Mouse (Mus musculus): ENCODE results near the gene Abhd2. TPM values are rescaled to one million over a fixed set of nuclear protein-coding genes. Genes with fewer than 3 reads are reported as not detected.

Gene Abhd2
- 1,000 to 10,000 TPM; 1,164 to 1,465 TPM for total RNA-seq (2021)
- polyA plus RNA-seq (2012; rRNA removed) = 187 and 262 TPM in 2 replicates
- long read RNA-seq, full-length matches to known transcripts = 69 of 114 reads
- long read RNA-seq, partial matches to known transcripts = 13 of 114 reads
- long read RNA-seq, other reads (novel, unspliced or antisense) = 32 of 114 reads

GRCm38 (mm10) chr7:79272789-79273718 lies at the start of gene Abhd2:
Gene Abhd2, plus strand, starts transcription at chr7:79273199.
- DNase-seq = peak; percentile 100

GRCm38 (mm10) chr7:79225477-79225876 lies 47.5 kb upstream of the Abhd2 start:
- DNase-seq = no peak

DNA sequence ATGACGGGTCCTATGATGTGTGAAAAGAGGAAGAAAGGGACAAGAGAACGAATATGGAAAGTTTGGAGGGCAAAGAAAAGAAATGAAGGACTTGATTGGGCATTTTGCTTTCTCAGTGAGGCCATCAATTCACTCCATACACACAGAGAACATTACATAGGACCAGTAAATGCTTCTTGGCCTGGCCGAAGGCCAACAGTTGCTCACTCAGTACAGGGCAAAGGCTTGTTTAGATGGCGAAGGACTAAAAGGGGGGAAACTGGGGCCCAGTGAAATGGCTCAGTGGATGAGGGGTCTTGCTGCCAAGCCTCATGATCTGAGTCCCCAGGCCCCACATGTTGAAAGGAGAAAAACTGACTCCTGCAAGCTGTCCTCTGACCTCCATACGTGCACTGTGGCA lies 46.8 kb upstream of the Abhd2 start:
- DNase-seq = no peak

DNA sequence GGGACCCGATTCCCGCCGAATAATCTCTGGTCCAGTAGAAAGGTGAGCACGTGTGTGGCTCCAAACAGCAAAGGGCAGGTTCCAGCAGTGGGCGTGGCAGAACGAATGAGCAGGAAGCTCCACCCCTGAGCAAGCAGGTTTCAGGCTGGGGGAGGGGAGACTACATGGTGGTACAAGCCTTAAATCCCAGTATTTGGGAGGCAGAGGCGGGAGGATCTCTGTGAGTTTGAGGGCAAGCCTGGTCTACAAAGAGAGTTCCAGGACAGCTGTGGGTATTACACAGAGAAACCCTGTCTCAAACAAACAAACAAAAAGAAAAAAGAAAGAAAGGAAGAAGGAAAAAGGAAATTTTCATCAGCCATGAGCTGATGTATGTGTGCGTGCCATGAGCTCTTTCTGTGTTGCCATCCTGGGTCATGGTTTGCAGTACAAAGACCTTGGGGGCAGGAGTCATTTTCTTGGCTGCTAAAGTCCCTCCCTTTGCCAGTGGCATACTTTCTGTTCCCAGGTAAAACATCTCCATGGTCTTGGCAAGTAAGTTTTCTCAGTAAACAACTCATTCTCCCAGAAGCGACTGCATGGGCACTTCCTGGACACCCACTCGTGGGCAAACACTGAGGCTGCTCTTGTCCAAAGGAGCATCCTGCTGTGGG lies 46.0 kb upstream of the Abhd2 start:
- DNase-seq = no peak

- DNase-seq = peak; percentile 84
Observed at GRCm38 (mm10) chr7:79228471-79228870, 44.5 kb upstream of the Abhd2 start.

DNA sequence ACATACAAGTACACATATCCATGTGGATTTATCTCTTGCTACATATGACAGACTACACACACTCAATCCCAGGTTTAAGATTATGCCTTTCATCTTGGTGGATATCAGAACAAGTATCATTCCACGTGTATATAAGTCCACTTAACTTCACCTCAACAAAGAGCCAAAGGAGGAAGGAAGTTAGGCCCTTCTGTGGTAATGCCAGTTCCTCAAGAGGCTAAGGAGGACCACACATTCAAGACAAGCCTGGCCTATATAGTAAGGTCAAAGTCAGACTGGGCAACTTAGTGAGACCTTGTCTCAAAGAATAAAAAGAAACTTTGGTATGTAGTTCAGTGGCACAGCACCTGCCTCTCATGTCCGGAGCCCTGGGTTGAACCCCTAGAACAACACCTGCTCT lies 41.4 kb upstream of the Abhd2 start:
- DNase-seq = no peak

DNA sequence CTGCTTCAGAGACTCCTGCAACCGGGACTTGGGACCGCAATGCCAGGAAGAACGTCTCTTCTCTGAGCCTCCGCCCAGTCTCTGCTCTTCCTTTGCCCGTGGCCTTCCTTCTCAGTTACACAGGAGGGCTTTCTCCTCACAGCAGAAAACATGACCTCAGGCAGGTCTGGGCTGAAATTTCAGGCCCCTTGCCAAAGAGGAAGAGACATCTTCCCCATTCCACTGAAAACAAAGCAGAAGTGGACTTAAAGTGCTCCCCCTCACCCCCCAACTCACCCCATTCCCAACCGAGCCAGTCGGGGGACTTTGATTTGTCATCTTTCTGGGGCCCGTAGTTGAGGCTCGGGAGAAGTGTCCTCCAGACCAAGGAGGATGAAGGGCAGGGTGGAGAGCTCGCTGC lies 41.0 kb upstream of the Abhd2 start:
- no peak for DNase-seq

- no peak for DNase-seq
Observed at GRCm38 (mm10) chr7:79238741-79239140, 34.3 kb upstream of the Abhd2 start.

GRCm38 (mm10) chr7:79241931-79242625 lies 30.9 kb upstream of the Abhd2 start:
- no peak for DNase-seq

GRCm38 (mm10) chr7:79243236-79243635 lies 29.8 kb upstream of the Abhd2 start:
- no peak for DNase-seq

DNA sequence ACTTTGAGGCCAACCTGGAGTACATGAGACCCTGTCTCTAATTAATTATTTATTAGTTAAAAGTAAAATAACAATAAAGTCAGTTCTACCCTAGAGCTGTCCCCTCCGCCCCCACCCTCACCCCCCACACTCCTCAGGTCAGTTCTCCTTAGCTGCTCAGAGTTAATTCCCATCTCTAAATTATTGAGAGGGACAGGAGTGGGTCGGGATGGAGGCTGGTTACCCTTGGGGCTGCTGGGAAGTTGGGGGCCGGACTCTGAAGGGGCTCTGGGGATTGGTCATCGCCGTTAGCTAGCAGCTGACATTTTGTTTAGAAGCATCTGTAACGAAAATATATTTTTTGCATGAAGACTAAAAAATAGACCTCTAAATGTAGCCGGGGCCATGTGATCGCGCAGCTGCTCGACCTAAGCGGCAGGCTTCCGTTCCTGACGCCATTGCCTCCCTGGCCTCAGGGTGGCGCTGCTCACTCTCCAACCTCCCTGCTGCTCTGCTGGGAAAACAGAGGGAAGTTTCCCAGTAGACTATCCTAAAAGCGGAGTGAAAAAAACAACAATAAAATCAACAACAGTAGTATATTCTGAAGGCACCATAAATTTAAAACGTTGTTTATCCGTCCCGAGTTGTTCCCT lies 26.8 kb upstream of the Abhd2 start:
- DNase-seq = peak; percentile 81

DNA sequence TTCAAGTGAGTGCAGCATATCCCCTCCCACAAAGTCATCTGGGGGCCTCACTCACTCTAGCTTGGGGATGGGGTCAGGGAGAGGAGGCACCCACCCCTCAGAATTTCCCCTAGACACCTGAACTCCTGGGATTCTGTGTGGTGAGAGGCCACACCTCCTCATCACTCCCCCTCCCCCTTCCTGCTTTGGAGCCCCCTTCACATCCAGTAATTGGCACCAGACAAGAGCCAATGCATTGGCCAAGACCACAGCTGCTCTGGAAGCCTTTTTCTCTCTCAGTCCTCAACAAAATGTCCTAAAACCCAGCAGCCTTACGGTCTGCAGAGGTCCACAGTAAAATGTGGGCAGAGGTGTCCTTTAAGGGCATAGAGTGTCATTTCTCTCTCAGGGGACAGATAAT lies 25.6 kb upstream of the Abhd2 start:
- no peak for DNase-seq

- peak; percentile 74 for DNase-seq
Observed at GRCm38 (mm10) chr7:79247881-79248389, 25.1 kb upstream of the Abhd2 start.

DNA sequence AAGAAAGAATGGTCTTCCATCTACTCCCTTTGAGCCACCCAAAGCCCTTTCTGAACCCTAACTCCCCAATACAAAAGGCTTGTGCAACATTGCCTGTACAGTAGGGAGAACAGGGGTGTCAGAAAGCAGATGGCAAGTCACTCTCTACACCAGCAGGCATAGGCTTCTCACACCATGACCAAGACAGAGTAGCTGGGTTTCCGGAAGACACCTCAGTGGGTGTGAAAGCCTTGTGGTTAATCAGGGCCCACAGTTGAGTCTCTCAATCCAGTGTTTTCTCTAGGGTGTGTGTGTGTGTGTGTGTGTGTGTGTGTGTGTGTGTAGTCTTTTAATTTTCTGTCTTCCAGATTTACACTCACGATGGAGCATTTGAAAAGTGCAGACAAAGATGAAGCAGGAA lies 23.4 kb upstream of the Abhd2 start:
- no peak for DNase-seq

DNA sequence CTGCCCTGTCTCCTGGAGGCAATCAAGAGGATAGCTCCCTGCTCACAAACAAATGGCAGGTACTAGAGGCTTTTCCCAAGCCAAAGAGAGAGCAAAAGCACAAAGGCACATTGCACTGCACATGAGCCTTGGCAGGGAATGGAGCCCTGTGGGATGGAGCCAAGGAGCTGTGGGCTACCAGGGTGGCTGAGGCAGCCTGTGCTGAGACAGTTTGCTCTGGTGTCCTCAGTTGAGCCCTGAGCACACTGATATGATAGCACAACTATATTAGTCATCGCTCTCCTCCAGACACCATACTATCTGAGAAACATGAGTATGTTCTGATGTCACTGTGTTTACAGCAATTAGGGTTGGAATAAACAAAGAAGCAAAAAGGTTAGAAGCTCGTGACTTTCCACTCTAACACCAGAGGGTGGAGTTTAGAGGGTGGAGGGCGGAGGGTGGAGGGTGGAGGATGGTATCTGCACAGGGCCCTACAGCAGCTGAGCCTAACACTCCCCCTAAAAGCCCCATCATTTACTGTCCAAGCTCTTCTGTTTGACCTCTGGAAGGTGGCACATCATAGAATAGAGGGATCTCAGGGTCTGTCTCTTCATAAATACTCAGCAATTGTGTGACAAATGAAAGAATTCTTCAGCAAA lies 18.6 kb upstream of the Abhd2 start:
- DNase-seq = peak; percentile 64

GRCm38 (mm10) chr7:79255350-79255749 lies 17.6 kb upstream of the Abhd2 start:
- DNase-seq = no peak

DNA sequence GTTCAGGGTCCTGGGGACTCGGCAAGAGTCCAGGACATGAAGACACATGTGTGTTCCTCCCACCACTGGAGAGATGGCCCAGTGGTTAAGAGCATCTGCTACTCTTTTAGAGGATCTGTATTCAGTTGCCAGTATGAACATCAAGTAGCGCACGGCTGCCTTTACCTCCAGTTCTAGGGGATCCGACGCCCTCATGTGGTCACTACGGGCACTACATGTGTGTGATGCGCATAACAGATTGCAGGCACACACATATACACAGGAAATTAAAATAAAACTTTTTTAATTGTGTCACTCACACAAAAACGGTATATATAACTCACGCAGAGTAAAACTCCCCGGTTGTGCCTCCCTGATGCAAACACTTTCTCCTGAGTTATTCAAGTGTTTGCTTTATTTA lies 17.2 kb upstream of the Abhd2 start:
- DNase-seq = no peak

GRCm38 (mm10) chr7:79256716-79257115 lies 16.3 kb upstream of the Abhd2 start:
- no peak for DNase-seq

DNA sequence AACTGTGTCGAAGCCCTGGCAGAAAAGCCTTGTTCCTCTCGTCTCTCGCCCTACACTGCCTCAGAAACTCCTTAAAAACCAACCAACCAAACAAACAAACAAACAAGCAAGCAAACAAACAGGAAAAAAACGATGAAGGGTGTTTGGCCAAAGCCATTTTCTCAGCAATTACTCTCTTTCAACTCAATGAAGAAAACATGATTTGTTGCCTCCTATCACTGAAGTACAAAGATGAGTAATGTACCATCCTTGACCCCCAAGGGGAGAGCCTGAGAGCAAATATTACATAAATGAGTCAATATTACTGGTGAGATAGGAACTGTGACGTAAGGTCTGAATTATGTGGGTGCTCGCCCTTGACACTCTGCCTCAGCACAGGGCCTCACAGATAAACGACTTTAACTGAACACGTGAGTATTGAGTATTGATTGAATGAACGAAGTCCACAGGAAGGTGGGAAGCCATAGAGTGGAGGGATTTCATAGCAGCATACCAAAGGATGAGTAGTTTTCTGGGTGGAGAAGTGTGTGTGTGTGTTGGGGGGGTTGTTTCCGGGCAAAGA lies 13.9 kb upstream of the Abhd2 start:
- peak; percentile 83 for DNase-seq

GRCm38 (mm10) chr7:79262478-79262877 lies 10.5 kb upstream of the Abhd2 start:
- DNase-seq = peak; percentile 69

DNA sequence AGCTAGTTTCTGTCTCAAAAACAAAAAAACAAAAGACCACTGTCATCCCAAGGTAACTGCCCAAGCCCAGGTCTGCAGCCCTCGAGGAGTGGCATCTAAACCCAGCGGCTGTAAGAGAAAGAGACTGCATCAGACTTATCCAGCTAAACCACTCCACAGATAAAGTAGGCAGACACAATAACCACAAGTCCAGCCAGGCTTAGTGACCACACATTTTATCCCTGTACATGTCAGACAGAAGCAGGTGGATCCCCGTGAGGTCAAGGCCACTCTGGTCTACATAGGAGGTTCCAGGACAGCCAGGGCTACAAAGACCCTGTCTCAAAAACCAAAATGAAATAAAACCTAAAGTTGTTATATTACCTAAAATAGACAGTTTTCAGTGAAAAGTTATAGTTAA lies 9.2 kb upstream of the Abhd2 start:
- no peak for DNase-seq

Measured in adrenal gland, adult 2 months (tissue).